Mouse (Mus musculus) left cerebral cortex, postnatal 4 days (tissue): Measurements from ENCODE around the gene Sox21. TPM values are rescaled to one million over a fixed set of nuclear protein-coding genes. Genes with fewer than 3 reads are reported as not detected.

Experiments used
- DNase-seq: peaks from one replicate; pipeline ENCODE4 v3.0.0-alpha.2; 2022
- intact Hi-C: fragments of 180-260 bp; cut with DNase I; formaldehyde crosslinking; loops from one replicate; pipeline ENCODE4 v1.15.1; 2025
- total RNA-seq, 2 experiments: library from RNA; stranded (reverse); gene quantifications; 2 replicates each; pipeline ENCODE4 v1.2.3; 2021

The Sox21 gene
- 10 to 100 TPM; 10.8 to 11.7 TPM for total RNA-seq

DNA sequence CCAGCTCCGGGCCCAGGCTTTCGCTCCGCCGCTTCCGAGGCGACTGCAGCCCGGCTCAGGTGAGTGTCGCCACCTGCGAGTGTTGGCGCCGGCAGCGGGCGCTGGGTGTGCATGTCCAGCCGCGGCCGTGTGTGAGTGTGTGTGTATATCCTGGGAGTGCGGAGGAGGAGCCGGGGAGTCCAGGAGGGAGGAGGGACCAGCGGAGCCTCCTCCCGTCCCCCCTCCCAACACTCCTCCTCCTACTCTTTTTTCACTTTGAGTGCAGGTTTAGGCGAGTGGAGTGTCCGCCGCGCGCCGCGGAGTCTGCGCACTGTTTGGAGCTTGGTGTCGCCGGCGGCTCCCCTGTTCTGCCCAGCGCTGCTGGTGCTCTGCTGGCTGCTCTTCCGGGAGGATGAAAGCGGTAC is at the start of gene Sox21:
Gene Sox21, minus strand, starts transcription at position 145 of the 404 bp plus-strand sequence.
- intact Hi-C loops: loop anchor here (5.0 kb wide), 1 partner anchor 200 kb away; no protein-coding TSS in a partner anchor
- DNase-seq: peak; percentile 44

DNA sequence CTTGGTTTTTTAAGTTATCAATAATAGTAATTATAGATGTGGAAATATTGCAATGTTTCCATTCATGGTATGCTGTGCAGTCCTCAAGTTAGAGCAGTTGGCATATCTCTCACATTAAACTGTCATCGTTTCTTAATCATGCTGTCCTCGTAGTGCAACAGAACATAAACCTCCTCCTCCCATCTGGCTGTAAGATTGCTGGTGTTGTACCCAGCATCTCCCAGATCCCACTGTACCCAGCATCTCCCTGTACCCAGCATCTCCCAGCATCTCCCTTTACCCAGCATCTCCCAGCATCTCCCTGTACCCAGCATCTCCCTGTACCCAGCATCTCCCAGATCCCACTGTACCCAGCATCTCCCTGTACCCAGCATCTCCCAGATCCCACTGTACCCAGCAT is 49.3 kb upstream of the Sox21 start:
- intact Hi-C loops: no loop called here
- no peak for DNase-seq

DNA sequence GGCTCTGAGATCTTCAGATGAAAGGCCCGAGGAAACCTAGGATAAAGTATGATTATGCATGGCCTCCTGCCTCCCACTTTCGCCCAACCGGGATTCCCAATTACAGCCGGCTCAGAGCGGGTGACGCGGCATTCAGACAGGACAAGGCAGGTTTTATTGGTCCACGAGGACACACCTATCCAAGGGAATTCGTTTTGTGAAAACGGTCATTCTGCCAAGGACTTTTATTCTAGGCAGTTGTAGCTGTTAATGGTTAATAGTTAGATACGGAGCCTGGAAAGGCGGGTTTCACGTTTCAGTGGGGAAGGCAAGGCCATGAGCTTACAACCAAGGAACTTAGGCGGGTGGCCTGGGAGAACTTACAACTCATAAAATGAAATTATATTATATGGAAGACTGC is 46.1 kb upstream of the Sox21 start:
- DNase-seq: no peak
- intact Hi-C loops: no loop called here

DNA sequence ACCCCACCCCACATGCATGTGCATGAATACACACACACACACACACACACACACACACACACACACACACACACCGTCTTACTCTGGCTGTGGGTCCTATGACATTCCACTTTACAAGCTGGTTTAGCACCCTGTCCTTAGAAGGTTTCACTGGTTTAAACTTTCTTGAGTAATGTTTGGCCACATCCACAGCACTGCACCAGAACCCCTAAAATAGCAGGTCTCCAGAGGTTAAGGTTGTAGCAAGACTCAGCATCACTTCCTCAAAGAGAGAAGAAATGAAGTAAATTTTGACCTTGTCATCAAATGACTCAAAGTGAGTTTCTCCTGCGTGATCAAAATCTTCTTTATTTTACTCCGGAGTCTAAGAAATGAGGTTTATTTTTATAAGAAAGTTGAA is 45.4 kb upstream of the Sox21 start:
- intact Hi-C loops: no loop called here
- DNase-seq: no peak

GRCm38 (mm10) chr14:118277704-118278498 is 41.1 kb upstream of the Sox21 start:
- intact Hi-C loops: no loop called here
- no peak for DNase-seq

DNA sequence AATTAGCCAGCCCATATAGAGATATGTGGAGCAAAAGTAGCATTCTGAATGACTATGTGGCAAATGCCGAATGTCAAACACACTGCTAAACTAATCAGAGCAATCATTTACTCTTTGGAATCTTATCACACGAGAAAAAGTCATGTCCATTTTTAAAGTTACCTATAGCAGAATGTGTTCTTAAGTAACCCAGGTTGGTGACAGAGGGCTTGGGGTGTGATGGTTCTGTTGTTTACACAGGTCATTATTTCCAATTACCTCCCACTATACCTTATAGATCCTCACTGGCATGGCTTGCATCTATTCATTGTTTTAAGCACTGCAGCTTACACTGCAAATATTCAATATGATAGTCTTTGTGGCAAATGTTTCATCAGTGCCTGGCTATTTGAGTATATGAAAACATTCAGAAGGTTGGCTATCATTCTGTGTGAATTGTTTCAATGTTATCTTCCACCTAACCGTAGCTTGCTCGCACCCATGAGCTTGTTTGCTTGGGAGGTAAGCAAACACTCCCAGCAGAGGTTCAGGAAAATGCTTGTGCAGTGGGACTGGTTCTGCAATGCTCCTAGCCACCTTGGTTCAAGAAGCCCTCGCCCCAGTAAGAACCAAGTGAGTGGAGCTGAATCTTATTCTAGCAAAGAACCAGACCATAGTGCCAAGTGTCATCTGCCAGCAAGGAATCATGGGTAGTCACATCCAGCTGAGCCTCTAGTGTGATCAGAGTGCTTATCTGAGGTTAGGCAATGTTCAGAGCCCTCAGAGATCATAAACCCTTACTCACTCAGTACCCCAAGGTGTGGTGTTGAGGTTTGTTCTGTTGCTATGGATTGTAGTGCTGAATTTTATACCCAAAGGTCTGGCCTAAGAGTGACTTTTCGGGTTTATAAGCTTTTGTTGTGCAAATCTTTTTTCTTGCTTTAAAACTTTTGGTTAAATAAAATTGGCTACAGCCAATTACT is 36.0 kb upstream of the Sox21 start:
- intact Hi-C loops: no loop called here
- DNase-seq: no peak

DNA sequence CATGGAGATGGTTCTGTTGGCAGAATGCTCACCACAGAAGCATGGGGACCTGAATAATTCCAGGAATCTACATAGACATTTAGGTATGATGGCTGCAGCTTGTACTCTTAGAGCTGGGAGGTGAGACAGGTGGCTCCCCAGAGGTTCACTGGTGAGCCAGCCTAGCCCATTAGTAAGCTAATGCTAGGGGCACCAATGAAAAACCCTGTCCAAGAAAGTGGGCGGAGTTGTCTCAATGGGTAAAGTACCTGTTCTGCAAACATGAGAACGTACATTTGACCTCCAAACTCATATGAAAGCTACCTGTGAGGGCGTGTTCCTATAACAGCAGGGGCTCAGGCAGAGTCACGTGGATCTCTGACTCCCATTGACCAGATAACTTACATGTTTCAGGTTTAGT is 32.0 kb upstream of the Sox21 start:
- intact Hi-C loops: no loop called here
- no peak for DNase-seq

- no peak for DNase-seq
- intact Hi-C loops: no loop called here
Measured at GRCm38 (mm10) chr14:118266660-118267059, 29.8 kb upstream of the Sox21 start, which contains the start of gene Gm9376. Gene Gm9376, plus strand, starts transcription at chr14:118266960.

GRCm38 (mm10) chr14:118253381-118253780 is 16.6 kb upstream of the Sox21 start:
- intact Hi-C loops: no loop called here
- DNase-seq: no peak

- intact Hi-C loops: no loop called here
Measured at GRCm38 (mm10) chr14:118241416-118241815, 4.6 kb upstream of the Sox21 start.

DNA sequence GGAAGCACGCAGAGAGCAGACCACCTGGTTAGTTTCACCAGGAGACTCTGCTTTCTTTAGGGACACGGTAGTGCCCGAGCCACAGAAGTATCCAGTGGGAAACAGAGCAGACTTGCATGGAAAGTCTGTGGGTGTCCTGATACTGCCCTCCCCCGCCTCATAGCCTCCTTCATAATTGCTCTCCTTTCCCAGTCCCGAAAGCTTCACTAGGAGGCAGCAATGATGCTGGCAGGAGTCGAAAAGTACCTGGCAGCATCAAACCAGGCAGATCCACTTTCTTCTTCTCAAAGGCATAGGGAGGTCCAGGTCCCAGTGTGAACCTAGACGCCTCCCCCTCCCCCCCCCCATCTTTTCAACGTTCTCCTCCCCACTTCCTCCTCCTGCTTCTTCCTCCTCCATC is 2.5 kb upstream of the Sox21 start:
- no peak for DNase-seq
- intact Hi-C loops: loop anchor here (5.0 kb wide), 1 partner anchor 198 kb away; no protein-coding TSS in a partner anchor

More at GRCm38 (mm10) chr14:118241416-118241815, 4.6 kb upstream of the Sox21 start:
- DNase-seq: no peak

GRCm38 (mm10) chr14:118237786-118238185 is 956 bp upstream of the Sox21 start:
- intact Hi-C loops: loop anchor here (5.0 kb wide), 1 partner anchor 200 kb away; no protein-coding TSS in a partner anchor
- no peak for DNase-seq

- DNase-seq: peak; percentile 63
- intact Hi-C loops: loop anchor here (5.0 kb wide), 1 partner anchor 201 kb away; no protein-coding TSS in a partner anchor
Measured at GRCm38 (mm10) chr14:118235973-118236885, 601 bp downstream of the Sox21 start.

DNA sequence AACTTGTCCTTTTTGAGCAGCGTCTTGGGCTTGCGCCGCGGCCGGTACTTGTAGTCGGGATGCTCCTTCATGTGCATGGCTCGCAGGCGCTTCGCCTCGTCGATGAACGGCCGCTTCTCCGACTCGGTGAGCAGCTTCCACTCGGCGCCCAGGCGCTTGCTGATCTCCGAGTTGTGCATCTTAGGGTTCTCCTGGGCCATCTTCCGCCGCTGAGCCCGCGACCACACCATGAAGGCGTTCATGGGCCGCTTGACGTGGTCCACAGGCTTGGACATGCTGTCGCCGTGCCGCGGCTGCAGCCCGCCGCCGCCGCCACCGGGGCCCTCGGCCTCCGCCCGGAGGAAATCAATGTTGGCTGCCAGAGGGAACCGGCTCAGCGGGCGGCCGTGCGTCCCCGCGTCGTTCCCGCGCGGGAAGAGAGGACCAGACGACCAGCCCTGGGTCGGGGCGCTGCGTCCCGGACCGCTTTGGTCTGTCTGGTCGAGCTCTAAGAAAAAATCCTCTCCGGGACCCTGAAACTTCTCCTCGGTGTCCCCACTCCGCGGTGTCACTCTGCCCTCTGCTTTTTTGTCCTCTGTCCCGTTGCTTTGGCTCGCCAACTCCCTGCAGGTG is 1.4 kb downstream of the Sox21 start:
- peak; percentile 19 for DNase-seq
- intact Hi-C loops: loop anchor here (5.0 kb wide), 1 partner anchor 202 kb away; no protein-coding TSS in a partner anchor

DNA sequence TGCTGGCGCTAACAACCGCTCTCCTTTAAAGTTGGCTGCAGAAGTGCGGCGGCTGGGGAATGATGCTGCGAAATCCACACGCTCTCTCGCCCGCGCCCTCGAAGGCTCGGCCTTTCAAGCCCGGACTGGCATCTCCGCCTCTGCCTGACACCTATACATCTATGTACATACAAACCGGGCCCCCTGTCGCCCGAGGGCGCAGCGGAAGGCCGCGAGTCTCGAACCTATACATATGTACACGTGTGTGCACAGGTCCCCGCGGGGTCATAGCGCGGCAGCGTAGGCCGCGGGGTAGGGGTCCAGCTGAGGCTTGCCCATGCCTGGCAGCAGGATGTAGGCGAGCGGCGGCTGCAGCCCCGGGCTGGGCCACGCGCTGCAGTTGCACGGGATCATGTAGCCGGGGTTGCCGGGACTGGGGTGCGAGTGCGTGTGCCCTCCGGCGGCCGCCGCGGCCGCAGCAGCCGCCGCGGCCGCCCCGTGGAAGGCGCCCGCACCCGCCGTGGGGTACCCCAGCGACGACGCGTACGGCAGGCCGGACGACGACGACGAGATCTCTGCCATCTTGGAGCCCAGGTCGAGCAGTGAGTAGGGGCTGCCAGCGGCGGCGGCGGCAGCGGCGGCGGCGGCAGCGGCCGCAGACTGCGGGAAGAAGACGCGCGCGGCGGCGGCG is 2.2 kb downstream of the Sox21 start:
- peak; percentile 13 for DNase-seq
- intact Hi-C loops: loop anchor here (5.0 kb wide), 1 partner anchor 203 kb away; no protein-coding TSS in a partner anchor

DNA sequence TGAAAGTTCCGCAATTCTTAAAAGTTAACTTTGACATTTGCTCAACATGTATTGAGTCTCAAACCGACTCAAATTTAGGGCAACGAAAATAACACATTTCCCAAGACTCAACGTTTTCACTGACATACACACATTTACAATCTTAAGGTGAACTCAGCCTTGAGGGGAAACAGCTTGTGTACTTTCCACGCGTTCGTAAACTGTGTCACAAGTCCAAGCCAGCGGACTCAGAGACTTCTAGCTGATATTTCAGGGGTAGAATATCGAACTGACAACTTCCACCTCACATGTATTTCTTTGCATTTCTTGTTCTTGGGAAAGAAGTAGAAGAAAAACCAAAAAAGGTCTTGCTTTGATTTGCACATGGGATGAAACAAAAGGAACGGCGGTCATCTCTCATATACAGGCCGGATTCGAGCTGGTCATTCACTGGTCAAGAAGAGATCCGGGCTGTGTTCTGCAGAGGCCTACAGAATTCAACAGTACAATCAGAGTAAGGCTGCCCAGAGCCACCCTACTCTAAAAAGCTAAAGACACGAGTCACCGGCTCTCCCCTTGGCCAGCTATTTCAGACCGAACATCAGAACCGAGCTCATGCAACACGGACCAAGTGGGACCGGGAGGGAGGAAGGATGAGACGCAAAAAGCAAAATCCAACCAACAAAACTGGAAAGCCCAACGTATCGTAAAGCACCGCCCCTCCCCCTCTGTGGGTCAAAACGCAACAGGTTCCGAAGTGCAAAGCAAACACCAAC is 2.9 kb downstream of the Sox21 start:
- no peak for DNase-seq
- intact Hi-C loops: no loop called here

GRCm38 (mm10) chr14:118232381-118232970 is 4.4 kb downstream of the Sox21 start:
- no peak for DNase-seq
- intact Hi-C loops: no loop called here
